Mouse (Mus musculus) CH12.LX (cell line): ENCODE results near the gene Cyp20a1.

Experiments
- CHD1 ChIP-seq: IDR thresholded peaks from 2 replicates; pipeline ENCODE4 v1.6.1; 2012; ENCODE audit warnings: low read depth, low read length, improper control_type of control experiment, inconsistent platforms
- CTCF ChIP-seq, 2 experiments: IDR thresholded peaks in 1 of 2; conservative IDR thresholded peaks in 1 of 2; 2 replicates each; pipeline ENCODE4 v1.5.1; 2011 to 2012; ENCODE audit warnings: low read depth in 2 of 2, low read length in 2 of 2, improper control_type of control experiment in 1 of 2, inconsistent platforms in 1 of 2, mild to moderate bottlenecking in 1 of 2, moderate library complexity in 1 of 2
- E2F4 ChIP-seq: IDR thresholded peaks from 2 replicates; pipeline ENCODE4 v1.6.1; 2011; ENCODE audit warnings: low read depth, low read length, improper control_type of control experiment; ENCODE audit not compliant: insufficient replicate concordance
- EP300 ChIP-seq: IDR thresholded peaks from 2 replicates; pipeline ENCODE4 v1.6.1; 2011; ENCODE audit warnings: low read length, improper control_type of control experiment
- HCFC1 ChIP-seq: IDR thresholded peaks from 2 replicates; pipeline ENCODE4 v1.6.1; 2012; ENCODE audit warnings: low read depth, mild to moderate bottlenecking, inconsistent platforms, low read length, improper control_type of control experiment
- POLR2A ChIP-seq: IDR thresholded peaks from 2 replicates; pipeline ENCODE4 v1.6.1; 2011; ENCODE audit warnings: low read depth, mild to moderate bottlenecking, improper control_type of control experiment, low read length
- TBP ChIP-seq: conservative IDR thresholded peaks from 2 replicates; pipeline ENCODE4 v1.6.1; 2011; ENCODE audit warnings: low read depth, low read length, improper control_type of control experiment
- ZKSCAN1 ChIP-seq: IDR thresholded peaks from 2 replicates; pipeline ENCODE4 v1.6.1; 2012; ENCODE audit warnings: low read depth, inconsistent platforms, low read length, improper control_type of control experiment, borderline replicate concordance

GRCm38 (mm10) chr1:60361626-60362025, 18.5 kb downstream of the Cyp20a1 start:
- no peak for TF ChIP-seq HCFC1
- TF ChIP-seq CHD1, result no peak
- TF ChIP-seq CTCF (conservative IDR thresholded peaks at IDR 0.05 in 1 of 2, IDR thresholded peaks at IDR 0.05 in 1 of 2; ENCODE audit: low read depth in 2 of 2, low read length in 2 of 2), result no peak
- TF ChIP-seq TBP, result no peak
- TF ChIP-seq EP300, result no peak
- TF ChIP-seq E2F4, result no peak
- TF ChIP-seq ZKSCAN1, result no peak
- TF ChIP-seq POLR2A, result no peak
